Mouse (Mus musculus): ENCODE results near the gene Mapk8ip1. TPM values are rescaled to one million over a fixed set of nuclear protein-coding genes. Genes with fewer than 3 reads are reported as not detected.

Gene Mapk8ip1
- 1.3 TPM for polyA plus RNA-seq (2017; shearing (Covaris generic))

DNA sequence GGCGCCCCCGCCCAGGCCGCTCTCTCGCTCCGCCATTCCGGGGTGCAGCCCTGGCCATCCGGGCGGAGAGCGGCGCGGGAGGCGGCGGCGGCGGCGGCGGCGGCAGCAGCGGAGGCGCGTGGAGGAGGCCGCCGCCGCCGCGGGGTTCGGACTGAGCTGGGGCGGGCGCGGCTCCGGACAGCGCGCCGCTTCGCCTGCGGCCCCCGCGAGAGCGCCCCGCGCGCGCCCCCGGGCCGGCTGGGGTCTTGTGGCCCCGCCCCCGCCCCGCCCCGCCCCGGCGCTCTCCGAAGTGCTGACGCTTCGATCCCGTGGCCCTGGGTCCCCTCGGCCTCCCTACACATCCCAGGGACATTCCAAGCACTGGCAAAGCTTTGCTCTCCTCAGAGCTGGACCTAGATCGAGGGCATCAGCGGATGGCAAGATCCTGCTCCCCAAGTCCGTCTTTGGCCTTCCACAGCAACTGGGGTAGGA, at the start of gene Mapk8ip1:
Gene Mapk8ip1, minus strand, starts transcription at position 173 of the 471 bp plus-strand sequence.

GRCm38 (mm10) chr2:92433578-92434374, 32.7 kb upstream of the Mapk8ip1 start, which contains the start of gene Cry2:
Cry2 (minus strand) TSS chr2:92434043.

DNA sequence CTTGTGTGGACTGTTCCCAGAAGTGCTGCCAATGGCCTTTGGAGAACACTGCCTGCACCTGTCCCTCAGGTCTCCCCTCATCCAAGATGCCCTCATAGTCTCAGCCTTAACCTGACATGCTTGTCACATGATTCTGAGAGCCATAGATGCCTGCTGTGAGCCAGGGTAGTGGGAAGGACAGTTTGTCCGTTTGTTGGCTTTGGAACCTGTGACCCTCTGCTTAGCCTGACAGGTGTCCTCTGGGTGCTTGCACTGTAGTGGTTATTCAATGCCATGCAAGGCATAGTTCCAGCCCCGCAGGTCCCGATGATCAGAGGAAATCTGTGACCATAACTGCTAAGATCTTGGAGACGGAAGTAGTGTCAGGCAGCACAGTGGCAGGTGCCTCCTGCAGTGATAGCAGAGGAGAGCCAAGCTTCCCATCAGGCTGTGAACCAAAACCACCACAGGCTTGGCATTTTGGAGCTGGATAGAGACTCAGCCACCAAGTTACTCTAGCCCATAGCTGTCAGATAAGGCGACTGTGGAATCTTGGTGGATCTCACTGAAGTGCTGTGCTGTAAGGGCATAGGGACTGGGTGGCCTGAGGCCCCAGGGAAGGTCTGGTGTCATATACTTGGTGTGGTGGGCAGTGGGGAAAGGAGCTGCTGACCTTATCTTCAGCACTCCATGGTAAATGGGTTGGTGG, 19.0 kb downstream of the Mapk8ip1 start, which contains the start of gene 1700029I15Rik:
Gene 1700029I15Rik, plus strand, starts transcription at position 638 of the 688 bp plus-strand sequence.

GRCm38 (mm10) chr2:92374514-92374913, 26.5 kb downstream of the Mapk8ip1 start, which contains the start of the genes Pex16 and Large2:
Pex16 (plus strand) TSS chr2:92374676.
Large2 (minus strand) TSS chr2:92374869.

Other genes starting within 250 kb of the Mapk8ip1 start
- gene Pex16, start 26.6 kb downstream of the Mapk8ip1 start, polyA plus RNA-seq (2017; shearing (Covaris generic)) = 51.9 TPM
- 1.1 TPM for gene Large2, start 26.4 kb downstream of the Mapk8ip1 start, polyA plus RNA-seq (2017; shearing (Covaris generic))
- gene 1700029I15Rik, start 18.7 kb downstream of the Mapk8ip1 start, polyA plus RNA-seq (2017; shearing (Covaris generic)) = 7.1 TPM
- 21.3 TPM for gene Cry2, start 32.8 kb upstream of the Mapk8ip1 start, polyA plus RNA-seq (2017; shearing (Covaris generic))
- 73.4 TPM for gene Slc35c1, start 59.3 kb upstream of the Mapk8ip1 start, polyA plus RNA-seq (2017; shearing (Covaris generic))
- not detected for gene Chst1, start 198.4 kb upstream of the Mapk8ip1 start, polyA plus RNA-seq (2017; shearing (Covaris generic))

All from CD4-positive, CD25-positive, alpha-beta regulatory T cell (primary cell).